Mouse (Mus musculus): ENCODE results near the gene Nr2e1.

- TF ChIP-seq CTCF (IDR thresholded peaks at IDR 0.05; ENCODE audit: low read depth, low read length) (no peak), POLR2A (IDR thresholded peaks at IDR 0.05; ENCODE audit: borderline replicate concordance, low read depth, low read length) (no peak)
These were observed 2.5 kb downstream of the Nr2e1 start for GRCm38 (mm10) chr10:42580951-42581277.
